Mouse (Mus musculus) cerebellum, adult (tissue): Measurements from ENCODE around the gene Rpl35a.
"Not testable (repeated sequence)": the region's sequence is repeated elsewhere in the genome, so short reads cannot be mapped to it uniquely, and the experiment has no call there.

Experiments
- ATAC-seq: cut with Nextera tagmentation; 2 replicates; pipeline ENCODE4 v1.9.2; 2017; ENCODE audit warnings: mild to moderate bottlenecking, moderate library complexity, mixed read lengths; ENCODE audit not compliant: insufficient number of reproducible peaks, low FRiP score, low TSS enrichment

Gene Rpl35a

DNA sequence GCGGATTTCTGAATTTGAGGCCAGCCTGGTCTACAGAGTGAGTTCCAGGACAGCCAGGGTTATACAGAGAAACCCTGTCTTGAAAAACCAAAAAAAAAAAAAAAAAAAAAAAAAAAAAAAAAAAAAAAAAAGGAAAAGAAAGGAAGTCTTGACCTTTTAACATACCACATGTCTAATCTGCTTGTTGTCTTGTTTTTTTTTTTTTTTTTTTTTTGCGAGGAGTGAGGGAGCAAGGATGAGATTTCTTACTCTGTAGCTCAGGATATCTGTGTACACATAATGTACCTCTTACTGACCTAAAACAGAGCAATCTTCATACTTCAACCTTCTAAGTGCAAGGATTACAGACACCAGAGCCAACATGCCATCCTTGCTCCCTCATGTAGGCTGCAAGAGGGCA lies 1.3 kb upstream of the Rpl35a start:
- not testable (repeated sequence) for ATAC-seq

DNA sequence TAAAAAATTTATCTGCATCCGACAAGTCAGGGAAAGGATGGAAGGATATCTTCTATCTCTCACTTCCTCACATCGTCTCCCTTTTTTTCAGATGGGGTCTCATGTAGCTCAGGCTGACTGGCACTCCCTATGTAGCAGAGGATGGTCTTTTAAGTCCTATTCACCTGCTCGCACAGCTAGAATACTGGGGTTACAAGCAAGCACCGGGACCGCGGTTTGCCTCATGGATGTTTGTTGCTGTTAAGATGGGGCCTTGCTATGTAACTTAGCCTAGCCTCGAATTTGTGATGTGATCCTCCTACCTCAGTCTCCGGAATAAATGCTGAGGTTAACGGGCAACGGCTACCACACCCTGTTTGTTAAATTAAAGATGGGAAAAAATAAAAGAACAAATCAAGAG lies 598 bp upstream of the Rpl35a start:
- 0 out of 2 replicates have a peak, but pooled peaks have one; percentile 18 for ATAC-seq

DNA sequence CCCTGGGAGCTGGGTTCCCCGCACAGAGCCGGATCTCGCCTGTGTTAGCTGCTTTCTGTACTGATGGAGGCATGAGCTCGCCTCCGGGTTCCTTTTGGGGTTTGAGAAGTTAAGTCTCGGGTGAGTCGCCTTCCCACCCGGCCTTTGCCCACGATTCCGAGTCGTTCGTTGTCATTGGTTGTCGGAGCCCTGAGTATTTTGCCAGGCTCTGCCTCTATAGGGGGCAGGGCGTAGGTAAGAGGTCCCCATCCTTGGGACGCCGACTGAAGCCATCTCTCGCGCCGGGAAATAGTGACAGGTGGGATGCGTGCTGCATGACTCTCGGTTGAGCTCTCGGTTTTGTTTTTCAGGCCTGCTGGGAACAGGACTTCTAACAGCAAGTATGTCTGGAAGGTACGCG lies 533 bp downstream of the Rpl35a start:
- ATAC-seq, result no peak

DNA sequence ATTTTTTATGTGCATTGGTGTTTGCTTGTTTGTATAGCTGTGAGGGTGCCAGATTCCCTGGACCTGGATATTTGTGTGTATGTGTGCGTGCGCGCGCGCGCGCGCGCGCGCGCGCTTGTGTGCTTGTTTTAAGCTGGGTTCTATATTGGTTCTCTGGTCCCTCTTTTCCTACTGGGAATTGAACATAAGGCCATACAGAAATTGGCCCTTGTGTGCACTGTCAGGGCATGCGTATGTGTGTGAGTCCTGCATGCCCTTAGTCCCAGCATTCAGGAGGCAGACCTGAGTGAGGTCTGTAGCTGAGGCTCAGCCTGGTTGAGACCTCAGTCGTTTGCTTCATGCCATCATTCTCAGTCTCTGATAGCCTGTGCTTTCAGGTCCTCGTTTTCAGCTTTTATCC lies 1.8 kb downstream of the Rpl35a start:
- no peak for ATAC-seq

- not testable (repeated sequence) for ATAC-seq
These were observed 2.4 kb downstream of the Rpl35a start for GRCm38 (mm10) chr16:33058656-33059055.

- no peak for ATAC-seq
These were observed 3.2 kb downstream of the Rpl35a start for GRCm38 (mm10) chr16:33059471-33059870.

GRCm38 (mm10) chr16:33060926-33061325 lies 4.7 kb downstream of the Rpl35a start:
- ATAC-seq, result no peak

GRCm38 (mm10) chr16:33061400-33061799 lies 5.1 kb downstream of the Rpl35a start:
- no peak for ATAC-seq

GRCm38 (mm10) chr16:33062024-33062681 lies 5.9 kb downstream of the Rpl35a start, which contains the start of gene Lmln:
Gene Lmln (plus strand): TSS chr16:33062521.
- ATAC-seq, result peak; percentile 97

GRCm38 (mm10) chr16:33062682-33063131 lies 6.5 kb downstream of the Rpl35a start:
- peak; percentile 65 for ATAC-seq

GRCm38 (mm10) chr16:33063267-33063666 lies 7.0 kb downstream of the Rpl35a start:
- ATAC-seq, result no peak

GRCm38 (mm10) chr16:33064636-33065035 lies 8.4 kb downstream of the Rpl35a start:
- no peak for ATAC-seq

DNA sequence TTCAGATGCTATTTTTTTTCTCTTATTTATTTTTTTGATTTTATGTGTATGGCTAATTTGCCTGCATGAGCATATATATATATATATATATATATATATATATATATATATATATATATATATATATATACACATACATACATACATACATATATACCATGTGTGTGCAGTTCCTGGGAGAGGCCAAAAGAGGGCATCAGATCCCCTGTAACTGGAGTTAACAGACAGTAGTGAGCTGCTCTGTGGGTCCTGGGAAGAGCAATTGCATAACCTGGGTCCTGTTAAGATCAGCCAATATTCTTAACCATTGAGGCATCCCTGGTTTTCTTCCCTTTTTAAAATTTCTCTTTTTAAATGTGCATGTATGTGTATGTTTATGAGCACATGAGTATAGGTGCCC lies 14.7 kb downstream of the Rpl35a start:
- no peak for ATAC-seq

GRCm38 (mm10) chr16:33072871-33073557 lies 16.8 kb downstream of the Rpl35a start:
- ATAC-seq, result no peak

- no peak for ATAC-seq
These were observed 18.7 kb downstream of the Rpl35a start for GRCm38 (mm10) chr16:33074967-33075366.

DNA sequence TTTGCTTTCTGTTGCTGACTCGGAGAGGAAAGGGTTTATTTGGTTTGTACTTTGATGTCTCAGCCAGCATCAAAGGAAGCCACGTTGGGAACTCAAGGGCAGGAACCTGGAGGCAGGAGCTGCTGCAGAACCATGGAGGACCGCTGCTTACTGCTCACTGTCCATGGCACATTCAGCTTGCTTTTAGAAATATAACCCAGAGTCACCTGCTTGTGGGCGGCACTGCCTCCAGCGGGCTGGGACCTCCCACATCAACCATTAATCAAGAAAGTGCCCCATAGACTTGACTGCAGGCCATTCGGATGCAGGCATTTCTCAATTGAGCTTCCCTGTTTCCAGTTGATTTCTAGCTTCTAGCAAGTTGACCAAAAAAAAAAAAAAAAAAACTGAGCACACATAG lies 19.8 kb downstream of the Rpl35a start:
- ATAC-seq, result no peak

DNA sequence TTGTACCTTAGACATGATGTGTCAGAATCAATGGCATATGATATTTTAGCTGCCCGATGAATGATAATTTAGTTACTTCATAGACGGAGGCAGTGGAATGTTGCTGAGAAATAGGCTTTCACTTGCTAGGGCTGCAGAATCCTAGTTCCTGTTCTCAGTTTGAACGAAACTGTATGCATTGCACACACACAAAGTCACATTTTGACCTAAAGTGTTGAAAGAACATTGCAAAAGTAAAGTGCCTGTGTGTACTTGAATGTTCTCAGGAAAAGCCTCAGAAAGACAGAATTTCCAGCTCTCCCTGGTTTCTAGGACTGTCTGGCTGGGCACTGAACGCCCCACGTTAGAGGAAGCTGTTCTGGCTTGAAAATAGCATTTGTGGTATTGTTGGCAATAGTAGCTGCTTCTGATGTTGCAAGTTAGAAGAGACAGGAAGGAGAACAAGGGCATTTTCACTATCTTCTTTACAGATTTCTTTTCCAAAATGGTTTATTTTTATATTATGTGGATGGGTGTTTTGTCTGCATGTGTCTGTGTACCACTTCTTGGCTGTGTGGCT lies 20.9 kb downstream of the Rpl35a start:
- no peak for ATAC-seq

GRCm38 (mm10) chr16:33080063-33080462 lies 23.8 kb downstream of the Rpl35a start:
- no peak for ATAC-seq

DNA sequence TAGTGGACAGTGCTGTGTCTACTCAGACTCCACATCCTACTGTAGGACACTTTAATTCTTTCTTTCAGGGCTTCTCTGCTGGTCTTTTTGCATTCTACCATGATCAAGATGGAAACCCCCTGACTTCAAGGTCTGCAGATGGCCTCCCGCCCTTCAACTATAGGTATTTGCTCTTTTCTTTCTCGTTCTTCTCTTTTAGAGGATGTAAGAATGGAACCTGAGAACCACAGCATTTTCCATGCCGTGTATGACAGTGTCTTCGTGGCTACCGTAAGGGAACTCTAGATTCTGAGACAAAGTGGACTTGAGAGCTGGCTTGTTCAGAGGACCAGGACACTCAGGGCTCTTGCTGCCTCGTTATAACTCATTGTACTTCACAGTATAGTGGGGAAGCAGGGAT lies 26.7 kb downstream of the Rpl35a start:
- no peak for ATAC-seq

DNA sequence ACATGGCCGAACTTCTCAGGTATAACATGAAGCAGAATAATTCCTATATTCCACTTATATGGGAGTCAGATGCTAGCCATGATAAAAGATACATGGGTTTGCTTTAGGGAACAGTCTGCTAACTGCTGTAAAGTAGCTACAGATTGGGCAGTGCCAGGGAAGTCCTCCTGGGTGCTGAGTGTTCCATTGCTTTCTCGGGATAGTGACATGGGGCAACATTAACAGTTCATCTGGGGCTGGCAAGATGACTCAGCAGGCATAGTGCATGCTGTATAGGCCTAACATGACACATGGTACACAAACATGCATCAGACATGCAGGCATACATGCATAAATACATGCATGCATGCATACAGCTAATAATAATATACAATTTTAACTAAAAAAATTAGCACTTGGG lies 27.7 kb downstream of the Rpl35a start:
- ATAC-seq, result no peak

DNA sequence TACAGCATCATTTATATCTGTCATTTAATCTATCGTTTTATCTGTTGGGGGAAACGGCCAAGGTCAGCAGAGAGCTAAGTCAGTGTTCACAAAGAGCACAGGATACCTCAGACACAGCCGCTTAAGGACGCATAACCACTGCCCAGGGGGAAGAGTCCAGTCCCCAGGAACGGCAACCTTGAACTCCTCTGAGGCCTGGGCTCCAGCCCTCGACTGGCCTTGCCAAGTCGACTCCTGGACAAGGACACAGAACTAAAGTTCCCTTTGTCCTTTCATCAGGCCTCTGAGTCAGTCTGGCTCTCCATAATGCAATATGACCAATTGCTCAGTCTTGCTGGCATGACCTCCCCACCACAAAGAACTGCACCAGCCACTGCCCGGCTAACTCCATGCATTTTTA lies 29.4 kb downstream of the Rpl35a start:
- ATAC-seq, result no peak
